Mouse (Mus musculus) ES-E14 (cell line): ENCODE measurements around the gene Mn1.

Experiments used
- CHD2 ChIP-seq: IDR thresholded peaks from 2 replicates; pipeline ENCODE4 v1.6.1; 2014; ENCODE audit warnings: mild to moderate bottlenecking, low read depth, low read length, inconsistent platforms
- HCFC1 ChIP-seq: IDR thresholded peaks from 2 replicates; pipeline ENCODE4 v1.6.1; 2012; ENCODE audit warnings: low read length, inconsistent platforms, borderline replicate concordance; ENCODE audit not compliant: insufficient read depth
- MAFK ChIP-seq: IDR thresholded peaks from 2 replicates; pipeline ENCODE4 v1.6.1; 2014; ENCODE audit warnings: mild to moderate bottlenecking, low read depth, low read length, inconsistent platforms; ENCODE audit not compliant: insufficient read depth
- ZC3H11A ChIP-seq: IDR thresholded peaks from 2 replicates; pipeline ENCODE4 v1.6.1; 2012; ENCODE audit warnings: low read depth, mild to moderate bottlenecking, inconsistent platforms, low read length, borderline replicate concordance
- ZNF384 ChIP-seq: IDR thresholded peaks from 2 replicates; pipeline ENCODE4 v1.6.1; 2012; ENCODE audit warnings: low read depth, low read length, inconsistent platforms

DNA sequence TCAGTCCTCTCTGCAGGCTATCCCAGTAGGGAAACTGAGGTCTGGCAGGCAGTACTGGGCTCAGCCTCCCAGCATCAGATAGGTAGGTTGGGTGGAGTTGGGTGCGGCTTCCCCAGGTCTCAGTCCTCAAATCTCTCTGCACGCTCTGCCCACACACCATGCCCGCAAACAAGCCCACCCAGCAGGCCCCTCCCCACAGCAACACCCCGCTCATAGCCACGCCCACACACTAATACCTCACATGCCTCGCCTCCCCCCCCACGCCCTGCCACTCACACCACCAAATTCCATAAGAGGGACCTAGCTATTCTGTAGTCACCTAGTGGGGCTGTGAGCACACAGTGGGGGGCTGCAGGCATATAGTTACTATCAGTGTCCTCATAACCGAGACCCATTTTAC lies 21.7 kb downstream of the Mn1 start:
- TF ChIP-seq HCFC1 (no peak), ZC3H11A (no peak), ZNF384 (no peak), MAFK (no peak), CHD2 (no peak)
